Mouse (Mus musculus) colon, adult 2 months (tissue): ENCODE results near the gene Mgmt. TPM values are rescaled to one million over a fixed set of nuclear protein-coding genes. Genes with fewer than 3 reads are reported as not detected.

ENCODE experiments used
- polyA plus RNA-seq: library from polyadenylated mRNA; depleted of rRNA; stranded (reverse); fragments of >200 nt; gene quantifications from 2 replicates; pipeline ENCODE4 v1.2.3, GENCODE M21; 2012; rRNA removed

Gene Mgmt
- polyA plus RNA-seq = 1.5 and 1.7 TPM in 2 replicates

DNA sequence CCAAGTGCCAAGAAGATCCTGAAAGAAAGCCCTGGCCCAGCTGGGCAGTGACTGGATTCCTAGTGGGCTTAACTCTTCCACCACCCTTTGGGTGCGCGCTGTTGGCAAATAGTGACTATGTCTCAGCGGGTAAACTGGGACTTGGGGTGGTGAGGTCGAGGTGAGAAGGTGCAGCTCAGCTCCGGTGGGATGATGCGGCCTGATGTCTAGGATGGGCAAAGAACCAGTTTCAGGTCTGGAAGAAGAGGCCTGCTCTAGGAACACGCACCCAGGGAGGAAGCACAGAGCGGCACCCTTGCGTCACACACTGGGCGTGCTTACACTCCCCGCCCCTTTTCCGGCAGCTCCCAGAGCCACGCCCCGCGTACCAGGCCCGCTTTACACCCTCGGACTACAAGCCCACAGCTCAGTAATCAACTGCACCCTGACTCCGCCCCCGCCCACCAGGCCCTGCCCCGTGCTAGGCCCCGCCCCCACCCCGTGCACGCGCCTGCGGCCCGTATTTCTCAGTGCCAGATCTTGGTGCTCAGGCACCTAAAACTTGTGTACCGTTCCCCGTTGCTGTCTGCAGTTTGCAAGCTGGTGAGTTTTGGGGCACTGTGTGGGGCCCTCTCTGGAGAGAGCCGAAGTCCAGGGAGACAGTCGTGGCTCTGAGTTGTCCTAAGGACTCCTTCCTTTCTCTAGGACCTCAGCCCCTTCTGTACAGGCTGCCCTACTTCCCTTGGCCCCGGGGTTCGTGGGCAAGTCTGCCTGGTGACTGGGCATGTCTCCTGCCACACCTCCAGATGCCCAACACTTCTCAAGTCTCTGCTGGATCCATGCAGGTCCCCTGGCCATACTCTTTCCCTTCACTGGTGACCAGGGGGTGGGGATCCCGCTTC lies at the start of gene Mgmt:
TSS of gene Mgmt (plus strand) at position 509 of the 881 bp plus-strand sequence.

